Mouse (Mus musculus) stomach, postnatal 0 days (tissue): Measurements from ENCODE around the gene 1810010D01Rik.

Experiments
- CTCF ChIP-seq: IDR thresholded peaks from 2 replicates; pipeline ENCODE4 v1.5.1; 2016; ENCODE audit warnings: antibody characterized with exemption, low read depth, mild to moderate bottlenecking, moderate library complexity
- EP300 ChIP-seq: optimal IDR thresholded peaks from 2 replicates; pipeline ENCODE3; 2016; ENCODE audit warnings: antibody characterized with exemption

- TF ChIP-seq CTCF: peak; percentile 47
- TF ChIP-seq EP300: no peak
These were observed 1.8 kb downstream of the 1810010D01Rik start for GRCm38 (mm10) chr7:145206056-145206610.
